Mouse (Mus musculus): ENCODE data around the gene Ryk. TPM values are rescaled to one million over a fixed set of nuclear protein-coding genes. Genes with fewer than 3 reads are reported as not detected.
"Not testable (repeated sequence)": the region's sequence is repeated elsewhere in the genome, so short reads cannot be mapped to it uniquely, and the experiment has no call there.

The Ryk gene
- polyA plus RNA-seq, 1 experiment from 2014 or later, result 26.3 TPM

DNA sequence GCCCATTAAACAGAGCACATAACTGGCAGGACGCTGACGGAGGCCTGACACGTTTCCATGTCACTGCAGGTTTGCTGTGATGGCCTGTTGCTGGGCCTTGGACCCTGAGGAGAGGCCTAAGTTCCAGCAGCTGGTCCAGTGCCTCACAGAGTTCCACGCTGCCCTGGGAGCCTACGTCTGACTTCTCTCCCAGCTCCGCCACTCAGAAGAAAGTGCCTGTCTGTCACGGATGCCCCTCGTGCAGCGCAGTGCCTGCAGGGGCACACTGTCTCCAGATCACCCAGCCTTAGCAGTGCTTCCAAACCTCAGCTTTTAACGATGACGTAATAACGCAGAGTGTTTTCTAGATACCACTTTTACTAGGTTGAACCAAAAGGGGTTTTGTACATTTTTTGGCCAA, 72.1 kb downstream of the Ryk start:
- WGBS, result 86% methylated on average over 12 of the region's 12 CpGs
- no peak for ATAC-seq (ENCODE audit: insufficient number of reproducible peaks, insufficient read depth, low FRiP score, low TSS enrichment, low read depth)
- H3K4me1 ChIP-seq (replicated peaks), result no peaks in the 10 kb centered on the region
- H3K9ac ChIP-seq (replicated peaks), result no peak overlapping the region
- H3K4me2 ChIP-seq, result no peak overlapping the region
- no peaks in the 10 kb centered on the region for H3K27me3 ChIP-seq
- H3K27ac ChIP-seq, result no peak overlapping the region
- no peaks in the 10 kb centered on the region for H3K9me3 ChIP-seq
- peaks cover 87% of the 10 kb centered on the region for H3K36me3 ChIP-seq
- no peak overlapping the region for H3K4me3 ChIP-seq (replicated peaks)

DNA sequence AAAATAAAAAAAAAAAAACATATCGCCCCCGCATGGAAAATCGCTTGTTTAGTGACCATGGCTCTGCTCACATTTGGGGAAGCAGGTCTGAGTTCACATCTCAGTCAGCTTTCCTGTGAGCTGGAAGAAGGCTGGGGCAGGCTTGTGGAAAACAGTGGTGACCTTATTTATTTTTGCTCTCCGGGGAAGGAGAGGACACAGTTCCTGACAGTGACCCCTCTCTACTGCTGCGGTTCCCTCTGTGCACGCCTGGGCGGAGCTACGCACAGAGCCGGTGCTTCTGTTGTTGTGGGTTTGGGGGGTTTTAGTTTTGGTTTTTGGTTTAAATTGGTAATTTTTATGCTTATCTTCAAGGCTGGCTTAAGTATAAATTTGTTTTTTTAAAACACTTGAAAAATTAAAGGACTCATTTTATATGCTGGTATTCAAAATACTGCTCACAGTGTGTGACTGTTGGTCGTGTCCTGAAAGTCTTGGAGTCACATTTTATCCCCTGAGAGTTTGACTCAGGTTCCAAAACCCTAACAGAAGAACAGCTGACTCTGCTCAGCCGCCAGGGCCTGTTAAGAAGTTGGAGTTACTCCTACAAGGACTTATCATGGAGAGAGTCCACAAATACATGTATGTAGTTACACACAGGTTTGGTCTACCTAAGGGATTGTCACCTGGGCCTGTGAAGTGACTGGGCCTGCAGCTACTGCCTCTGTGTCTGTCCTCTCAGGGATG, 73.0 kb downstream of the Ryk start:
- Histone ChIP-seq H3K27ac (no peak overlapping the region), H3K9me3 (no peaks in the 10 kb centered on the region), H3K36me3 (peaks cover 89% of the 10 kb centered on the region), H3K4me3 (replicated peaks) (no peak overlapping the region), H3K4me1 (replicated peaks) (no peaks in the 10 kb centered on the region), H3K9ac (replicated peaks) (no peak overlapping the region), H3K27me3 (no peaks in the 10 kb centered on the region), H3K4me2 (no peak overlapping the region)
- 92% methylated on average over 11 of the region's 11 CpGs for WGBS
- no peak for ATAC-seq (ENCODE audit: insufficient number of reproducible peaks, insufficient read depth, low FRiP score, low TSS enrichment, low read depth)

DNA sequence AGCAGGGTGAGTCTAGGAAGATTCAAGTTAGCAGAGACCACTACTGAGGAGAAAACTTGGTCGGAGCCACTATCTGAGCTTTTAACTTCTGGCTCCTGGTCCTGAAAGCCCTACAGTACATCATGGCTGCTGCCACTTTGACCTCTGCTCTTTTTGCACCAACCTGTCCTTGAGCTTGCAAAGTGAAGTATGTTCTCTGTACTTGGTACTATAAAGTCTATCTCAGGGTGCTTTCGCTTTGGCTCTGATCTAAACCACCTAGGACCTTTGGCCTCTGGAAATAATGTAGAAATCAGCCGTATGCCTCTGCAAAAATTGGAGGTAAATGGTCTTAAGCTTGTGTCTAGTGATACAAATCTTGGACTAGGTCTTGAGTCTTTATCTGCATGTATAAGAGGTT, 76.8 kb downstream of the Ryk start:
- H3K27ac ChIP-seq, result no peak overlapping the region
- no peaks in the 10 kb centered on the region for H3K27me3 ChIP-seq
- no peaks in the 10 kb centered on the region for H3K4me1 ChIP-seq (replicated peaks)
- no peak for ATAC-seq (ENCODE audit: insufficient number of reproducible peaks, insufficient read depth, low FRiP score, low TSS enrichment, low read depth)
- H3K9ac ChIP-seq (replicated peaks), result no peak overlapping the region
- peaks cover 62% of the 10 kb centered on the region for H3K36me3 ChIP-seq
- 94% methylated on average over 3 of the region's 3 CpGs for WGBS
- no peaks in the 10 kb centered on the region for H3K9me3 ChIP-seq
- no peak overlapping the region for H3K4me2 ChIP-seq
- H3K4me3 ChIP-seq (replicated peaks), result no peak overlapping the region

DNA sequence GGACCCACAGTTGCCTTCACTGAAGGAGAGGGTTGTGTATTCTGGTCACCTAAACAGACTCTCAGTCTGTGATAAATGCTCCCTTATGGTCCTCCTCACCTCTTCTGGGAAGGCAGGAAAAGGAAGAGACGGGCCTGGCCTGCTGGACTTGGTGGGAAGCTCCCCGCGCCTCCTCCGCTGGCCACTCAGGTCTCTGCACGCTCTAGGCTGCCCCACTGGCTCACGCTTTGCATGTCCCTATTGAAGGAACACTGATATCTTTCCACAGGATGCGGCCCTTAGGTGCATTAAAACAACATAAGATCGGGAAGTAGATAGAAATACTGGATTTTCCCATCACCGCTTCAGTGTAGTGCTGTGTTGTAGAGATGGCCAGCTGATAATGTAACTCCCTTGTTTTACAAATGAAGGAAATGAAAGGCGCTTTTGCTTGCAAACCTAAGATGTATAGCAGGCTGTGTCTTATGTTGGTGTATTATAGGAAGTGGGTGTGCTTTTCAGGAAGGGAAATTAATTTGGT, 77.9 kb downstream of the Ryk start:
- no peak for ATAC-seq (ENCODE audit: insufficient number of reproducible peaks, insufficient read depth, low FRiP score, low TSS enrichment, low read depth)
- Histone ChIP-seq H3K4me2 (no peak overlapping the region), H3K9me3 (no peaks in the 10 kb centered on the region), H3K27ac (no peak overlapping the region), H3K4me3 (replicated peaks) (no peak overlapping the region), H3K36me3 (peaks cover 59% of the 10 kb centered on the region), H3K4me1 (replicated peaks) (no peaks in the 10 kb centered on the region), H3K27me3 (no peaks in the 10 kb centered on the region), H3K9ac (replicated peaks) (no peak overlapping the region)
- 96% methylated on average over 10 of the region's 10 CpGs for WGBS

DNA sequence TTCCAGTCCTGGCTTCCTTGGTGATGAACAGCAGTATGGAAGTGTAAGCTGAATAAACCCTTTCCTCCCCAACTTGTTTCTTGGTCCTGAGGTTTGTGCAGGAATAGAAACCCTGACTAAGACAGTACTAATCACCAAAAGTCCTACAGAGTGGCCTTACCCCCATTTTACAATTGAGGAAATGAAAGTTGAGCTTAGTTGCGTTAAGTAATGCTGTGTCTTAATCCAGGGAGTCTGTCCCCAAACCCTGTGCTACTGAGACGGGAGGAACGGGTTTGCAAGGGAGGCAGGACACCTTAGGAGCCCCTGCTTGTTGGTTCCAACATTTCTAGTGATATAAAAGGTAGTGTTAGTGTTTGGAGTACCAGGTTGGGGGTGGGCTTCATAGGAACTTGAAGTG, 78.9 kb downstream of the Ryk start:
- not testable (repeated sequence) for H3K27ac ChIP-seq; ATAC-seq (ENCODE audit: insufficient number of reproducible peaks, insufficient read depth, low FRiP score, low TSS enrichment, low read depth)
- H3K36me3 ChIP-seq, result peaks cover 49% of the 10 kb centered on the region

DNA sequence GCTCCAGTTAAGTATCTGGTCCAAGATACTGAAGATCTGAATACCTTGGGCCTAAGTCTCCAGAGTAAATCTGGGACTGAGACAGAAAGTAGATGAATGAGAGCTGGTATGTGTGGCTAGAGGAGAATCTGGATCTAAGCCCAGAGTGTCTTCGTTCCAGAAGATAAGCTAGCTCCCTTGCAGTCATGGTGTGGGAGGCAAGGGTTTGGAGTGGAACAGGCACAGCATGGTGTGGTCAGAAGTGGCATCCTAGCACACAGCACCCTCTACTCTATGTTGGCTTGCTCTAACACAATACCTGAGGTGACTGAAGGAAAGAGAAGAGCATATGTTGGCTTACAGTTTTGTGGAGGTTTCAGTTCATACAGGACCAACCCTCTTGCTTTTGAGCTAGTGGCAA, 79.9 kb downstream of the Ryk start:
- H3K4me2 ChIP-seq, result no peak overlapping the region
- H3K9me3 ChIP-seq, result no peaks in the 10 kb centered on the region
- H3K27me3 ChIP-seq, result no peaks in the 10 kb centered on the region
- ATAC-seq (ENCODE audit: insufficient number of reproducible peaks, insufficient read depth, low FRiP score, low TSS enrichment, low read depth), result no peak
- H3K36me3 ChIP-seq, result peaks cover 40% of the 10 kb centered on the region
- WGBS, result 93% methylated on average over 1 of the region's 1 CpGs
- H3K9ac ChIP-seq (replicated peaks), result no peak overlapping the region
- no peak overlapping the region for H3K27ac ChIP-seq
- H3K4me1 ChIP-seq (replicated peaks), result no peaks in the 10 kb centered on the region
- H3K4me3 ChIP-seq (replicated peaks), result no peak overlapping the region

More for the DNA sequence above, 78.9 kb downstream of the Ryk start:
- H3K9me3 ChIP-seq; H3K4me3 ChIP-seq (replicated peaks); H3K9ac ChIP-seq (replicated peaks); H3K27me3 ChIP-seq; H3K4me1 ChIP-seq (replicated peaks); H3K4me2 ChIP-seq: not testable (repeated sequence)
- WGBS, result 92% methylated on average over 3 of the region's 3 CpGs

DNA sequence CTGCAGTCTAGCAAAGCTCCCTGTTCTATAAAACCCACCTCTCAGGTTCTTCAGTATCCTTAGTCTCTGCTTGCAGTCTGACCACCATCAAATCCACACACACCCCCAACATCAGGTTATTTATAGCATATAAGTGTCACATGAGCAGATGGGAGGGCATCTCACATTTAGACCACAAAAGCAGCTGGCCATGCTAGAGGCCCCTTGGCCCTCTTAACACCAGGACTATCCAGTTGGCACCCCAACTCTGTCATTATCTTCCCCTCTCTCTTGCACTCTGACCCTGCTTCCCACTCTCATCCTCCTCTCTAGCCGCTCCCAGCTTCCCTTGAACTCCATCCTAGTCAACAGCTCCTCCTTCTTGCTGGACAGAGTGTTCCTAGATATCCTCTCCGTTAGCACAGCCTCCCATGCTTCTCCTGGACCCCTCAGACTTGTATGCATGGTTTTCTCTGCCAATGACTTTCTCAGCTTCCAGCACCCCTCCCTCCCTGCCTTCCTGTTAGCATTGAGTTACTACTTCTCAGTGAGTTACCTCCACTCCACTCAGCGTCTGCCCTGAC, 80.7 kb downstream of the Ryk start:
- Histone ChIP-seq H3K9ac (replicated peaks) (no peak overlapping the region), H3K9me3 (no peaks in the 10 kb centered on the region), H3K4me1 (replicated peaks) (no peaks in the 10 kb centered on the region), H3K4me2 (no peak overlapping the region), H3K27me3 (no peaks in the 10 kb centered on the region), H3K36me3 (peaks cover 32% of the 10 kb centered on the region), H3K27ac (no peak overlapping the region), H3K4me3 (replicated peaks) (no peak overlapping the region)
- 77% methylated on average over 3 of the region's 3 CpGs for WGBS
- ATAC-seq (ENCODE audit: insufficient number of reproducible peaks, insufficient read depth, low FRiP score, low TSS enrichment, low read depth), result no peak

DNA sequence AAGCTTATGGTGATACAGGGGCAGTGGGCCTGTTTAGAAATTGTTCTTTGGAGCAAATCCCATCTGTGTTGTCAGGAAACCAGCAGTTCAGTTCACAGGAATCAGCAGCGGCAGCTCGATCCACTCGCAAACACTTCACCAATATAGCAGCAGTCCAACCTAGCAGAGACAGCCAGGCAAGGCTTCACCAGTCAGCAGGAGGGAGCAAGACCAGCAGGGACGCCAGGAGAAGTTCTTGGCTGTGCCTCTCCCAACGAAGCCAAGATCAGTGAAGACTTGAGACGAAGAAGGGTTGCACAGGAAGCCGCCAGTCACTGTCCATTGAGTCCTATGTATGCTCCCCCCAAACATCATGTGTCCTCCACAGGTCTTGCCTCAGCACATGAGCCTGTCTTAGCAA, 81.4 kb downstream of the Ryk start:
- H3K27me3 ChIP-seq, result no peaks in the 10 kb centered on the region
- no peak overlapping the region for H3K4me3 ChIP-seq (replicated peaks)
- WGBS, result 89% methylated on average over 7 of the region's 7 CpGs
- ATAC-seq (ENCODE audit: insufficient number of reproducible peaks, insufficient read depth, low FRiP score, low TSS enrichment, low read depth), result no peak
- H3K9me3 ChIP-seq, result no peaks in the 10 kb centered on the region
- H3K27ac ChIP-seq, result no peak overlapping the region
- H3K4me2 ChIP-seq, result no peak overlapping the region
- H3K36me3 ChIP-seq, result peaks cover 25% of the 10 kb centered on the region
- H3K9ac ChIP-seq (replicated peaks), result no peak overlapping the region
- H3K4me1 ChIP-seq (replicated peaks), result no peaks in the 10 kb centered on the region

DNA sequence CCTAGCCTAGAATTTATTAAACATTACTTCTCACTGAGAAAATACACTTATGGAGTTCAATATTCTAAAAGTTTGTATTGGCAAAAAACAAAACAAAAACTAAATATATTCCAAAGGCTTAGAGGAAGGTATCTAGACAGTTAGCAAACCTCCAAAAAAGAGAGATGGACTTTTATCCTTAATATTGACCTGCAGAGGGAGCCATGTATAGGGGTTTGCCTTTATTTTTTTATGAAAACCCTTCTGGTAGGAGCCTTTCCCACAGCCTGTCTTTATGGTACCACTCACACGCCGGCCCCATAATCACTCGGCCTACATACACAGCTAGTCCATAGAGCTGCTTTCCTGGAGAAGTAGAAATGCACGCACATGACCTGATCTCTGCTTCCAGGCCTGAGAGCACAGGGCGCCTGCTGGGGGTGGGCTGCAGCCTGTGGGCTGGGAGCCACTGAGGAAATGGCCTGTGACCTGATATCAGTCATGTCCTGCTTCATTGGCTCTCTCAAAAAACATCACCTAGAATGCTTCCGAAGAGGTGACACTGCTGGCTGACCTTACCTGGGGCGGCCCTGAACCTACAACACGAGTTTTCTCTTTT, 82.9 kb downstream of the Ryk start:
- H3K27me3 ChIP-seq, result no peaks in the 10 kb centered on the region
- no peak overlapping the region for H3K27ac ChIP-seq
- no peaks in the 10 kb centered on the region for H3K9me3 ChIP-seq
- no peak overlapping the region for H3K9ac ChIP-seq (replicated peaks)
- WGBS, result 86% methylated on average over 8 of the region's 8 CpGs
- ATAC-seq (ENCODE audit: insufficient number of reproducible peaks, insufficient read depth, low FRiP score, low TSS enrichment, low read depth), result no peak
- no peak overlapping the region for H3K4me3 ChIP-seq (replicated peaks)
- H3K4me2 ChIP-seq, result no peak overlapping the region
- H3K36me3 ChIP-seq, result peaks cover 9% of the 10 kb centered on the region
- H3K4me1 ChIP-seq (replicated peaks), result no peaks in the 10 kb centered on the region

DNA sequence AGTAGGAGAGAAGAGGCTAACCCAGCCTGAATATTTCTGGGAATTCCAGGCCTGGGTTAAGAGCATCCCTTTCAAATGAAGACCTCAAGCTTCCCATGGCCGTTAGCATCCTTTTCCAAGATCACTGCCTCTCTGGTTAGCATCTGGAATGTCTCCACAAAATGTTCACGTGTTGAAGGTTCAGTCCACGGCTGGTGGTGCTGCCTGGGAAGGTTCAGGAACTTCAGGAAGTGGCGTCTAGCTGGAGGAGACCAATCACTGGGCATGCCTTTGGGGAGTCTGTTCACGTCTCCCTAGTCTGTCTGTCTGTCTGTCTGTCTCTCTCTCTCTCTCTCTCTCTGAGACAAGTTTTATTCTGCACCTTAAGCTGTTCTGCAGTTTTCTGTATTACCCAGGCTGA, 84.8 kb downstream of the Ryk start:
- no peak overlapping the region for H3K4me2 ChIP-seq
- ATAC-seq (ENCODE audit: insufficient number of reproducible peaks, insufficient read depth, low FRiP score, low TSS enrichment, low read depth), result no peak
- H3K4me1 ChIP-seq (replicated peaks), result no peaks in the 10 kb centered on the region
- H3K9me3 ChIP-seq, result no peaks in the 10 kb centered on the region
- no peaks in the 10 kb centered on the region for H3K27me3 ChIP-seq
- H3K9ac ChIP-seq (replicated peaks), result no peak overlapping the region
- no peak overlapping the region for H3K27ac ChIP-seq
- peaks cover 9% of the 10 kb centered on the region for H3K36me3 ChIP-seq
- 76% methylated on average over 5 of the region's 5 CpGs for WGBS
- H3K4me3 ChIP-seq (replicated peaks), result no peak overlapping the region

DNA sequence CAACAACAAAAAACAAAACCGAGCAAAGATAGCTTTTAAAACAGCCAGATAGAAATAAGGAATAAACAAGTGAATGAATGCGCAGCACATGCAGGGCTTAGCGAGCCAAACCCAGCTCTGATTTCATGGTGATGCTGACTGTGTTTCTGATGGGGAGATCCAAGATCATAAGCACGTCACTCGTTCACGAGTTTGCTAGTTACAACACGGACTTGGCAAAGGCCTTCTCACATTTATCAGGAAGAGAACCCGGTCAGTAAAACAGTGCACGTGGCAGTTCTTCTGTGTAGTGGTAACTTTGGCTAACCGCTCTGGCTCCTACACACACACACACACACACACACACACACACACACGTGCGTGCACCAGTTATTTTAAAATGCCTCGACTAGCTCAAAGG, 87.1 kb downstream of the Ryk start:
- no peak overlapping the region for H3K4me3 ChIP-seq (replicated peaks)
- H3K9ac ChIP-seq (replicated peaks), result no peak overlapping the region
- H3K36me3 ChIP-seq, result peaks cover under 1% of the 10 kb centered on the region; the same call in 1 of the 2 replicates
- no peak overlapping the region for H3K27ac ChIP-seq
- no peak overlapping the region for H3K4me2 ChIP-seq
- H3K27me3 ChIP-seq, result no peaks in the 10 kb centered on the region
- no peaks in the 10 kb centered on the region for H3K4me1 ChIP-seq (replicated peaks)
- 84% methylated on average over 13 of the region's 13 CpGs for WGBS
- no peaks in the 10 kb centered on the region for H3K9me3 ChIP-seq
- no peak for ATAC-seq (ENCODE audit: insufficient number of reproducible peaks, insufficient read depth, low FRiP score, low TSS enrichment, low read depth)
